Mouse (Mus musculus) spleen, embryonic (tissue): Measurements from ENCODE around the gene Celsr1.

Source experiments
- CTCF ChIA-PET: fragments of 350-600 bp; sonication (Branson Sonifier 250); formaldehyde crosslinking; loops from one replicate; lab custom pipeline; 2022; lab: Charles Lee

Gene Celsr1

DNA sequence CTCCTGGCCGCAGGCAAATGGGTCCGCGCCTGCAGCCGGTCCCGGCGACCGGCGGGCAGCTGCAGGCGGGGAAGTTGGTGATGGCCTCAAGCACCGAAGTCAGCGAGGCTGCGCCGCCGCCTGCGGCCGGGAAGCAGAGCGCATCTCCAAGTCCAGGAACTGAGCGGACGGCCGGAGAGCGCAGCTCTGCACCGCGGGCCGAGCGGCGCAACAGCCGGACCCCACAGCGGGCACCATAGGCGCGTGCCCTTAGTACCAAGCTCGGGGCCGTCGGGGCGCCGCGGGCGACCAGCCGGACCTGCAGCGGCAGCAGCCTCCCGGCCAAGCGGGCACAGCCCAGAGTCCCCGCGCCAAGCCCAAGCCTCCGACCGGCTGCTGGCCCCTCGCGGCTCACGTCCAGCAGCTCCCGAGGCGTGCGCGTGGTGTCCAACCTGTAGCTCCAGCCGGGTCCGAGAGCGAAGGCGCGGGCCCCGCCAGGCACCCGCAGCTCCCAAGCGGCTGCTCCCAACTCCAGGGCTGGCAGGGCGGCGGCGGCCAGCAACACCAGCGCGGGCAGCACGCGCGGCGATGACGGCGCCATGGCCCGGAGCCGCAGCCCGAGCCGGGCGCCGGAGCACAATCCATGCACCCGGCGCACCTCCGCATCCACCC is at the start of gene Celsr1:
TSS of gene Celsr1 (minus strand) at position 587 of the 651 bp plus-strand sequence.
- CTCF ChIA-PET, result interaction anchor here (0.6 kb wide), 2 partner anchors 12 to 299 kb away, joined by 5 to 6 read pairs; no protein-coding TSS in a partner anchor

- CTCF ChIA-PET, result no interaction called here
Measured at GRCm38 (mm10) chr15:86083261-86083741, 49.7 kb upstream of the Celsr1 start.

DNA sequence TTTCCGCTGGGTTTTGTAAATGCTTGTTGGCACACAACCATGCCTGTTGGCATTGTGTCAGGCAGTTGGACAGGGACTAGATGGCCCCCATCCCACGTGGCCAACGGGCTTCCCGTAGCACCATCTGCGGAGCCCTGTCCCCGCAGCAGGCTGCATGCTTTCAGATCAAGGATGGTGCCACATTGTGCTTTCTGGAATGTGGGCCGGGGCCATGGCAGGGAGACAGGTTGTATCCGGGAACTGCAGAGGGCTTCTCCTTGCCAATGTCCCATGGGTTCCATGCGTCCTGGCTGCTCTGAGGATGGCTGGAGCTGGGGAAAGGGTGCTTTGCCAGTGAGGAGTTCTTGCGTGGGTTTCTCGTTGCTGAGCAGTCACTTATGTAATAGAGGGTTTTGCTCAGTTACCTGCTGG is 49.0 kb upstream of the Celsr1 start:
- CTCF ChIA-PET, result interaction anchor here (0.6 kb wide), 1 partner anchor 25 kb away, joined by 4 read pairs; no protein-coding TSS in a partner anchor

DNA sequence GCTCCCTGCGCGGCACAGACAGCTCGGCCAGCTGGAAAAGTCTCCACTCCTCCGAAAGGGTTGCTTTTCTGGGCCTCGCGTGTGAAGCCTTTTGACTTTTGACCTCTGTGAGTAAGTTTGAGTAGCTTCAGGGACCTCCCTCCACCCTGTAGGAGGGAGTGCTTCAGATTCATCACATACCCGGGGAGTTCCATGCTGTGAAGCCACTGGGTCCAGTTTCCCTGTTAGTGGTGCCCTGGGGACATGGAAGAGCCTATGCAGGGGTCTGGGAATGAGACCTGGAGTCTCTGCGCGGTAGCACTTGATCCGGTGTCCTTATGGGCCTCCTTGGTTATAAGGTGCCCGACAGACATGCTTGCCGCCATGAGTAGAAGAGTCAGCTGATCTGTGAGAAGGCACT is 48.1 kb upstream of the Celsr1 start:
- CTCF ChIA-PET, result no interaction called here

DNA sequence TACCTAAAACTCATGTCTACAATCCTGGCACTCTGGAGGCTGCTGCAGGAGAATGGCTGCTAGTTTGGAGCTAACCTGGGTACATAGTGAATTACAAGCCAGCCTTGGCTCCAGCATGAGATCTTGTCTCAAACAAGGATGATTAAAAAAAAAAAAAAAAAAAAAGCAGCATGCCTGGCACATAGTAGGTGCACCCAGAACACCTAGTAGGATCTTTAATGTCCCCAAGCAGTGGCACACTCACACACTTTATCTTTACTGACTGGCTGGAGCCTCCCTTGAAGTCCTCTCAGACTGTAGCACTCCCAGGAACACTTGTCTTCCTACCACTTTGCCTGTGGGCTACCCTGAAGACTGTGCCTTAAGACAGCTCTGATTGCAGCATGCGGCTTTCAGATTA is 46.8 kb upstream of the Celsr1 start:
- CTCF ChIA-PET, result interaction anchor here (0.6 kb wide), 1 partner anchor 167 kb away, joined by 6 read pairs; no protein-coding TSS in a partner anchor

- CTCF ChIA-PET, result no interaction called here
Measured at GRCm38 (mm10) chr15:86079876-86080275, 46.3 kb upstream of the Celsr1 start.

DNA sequence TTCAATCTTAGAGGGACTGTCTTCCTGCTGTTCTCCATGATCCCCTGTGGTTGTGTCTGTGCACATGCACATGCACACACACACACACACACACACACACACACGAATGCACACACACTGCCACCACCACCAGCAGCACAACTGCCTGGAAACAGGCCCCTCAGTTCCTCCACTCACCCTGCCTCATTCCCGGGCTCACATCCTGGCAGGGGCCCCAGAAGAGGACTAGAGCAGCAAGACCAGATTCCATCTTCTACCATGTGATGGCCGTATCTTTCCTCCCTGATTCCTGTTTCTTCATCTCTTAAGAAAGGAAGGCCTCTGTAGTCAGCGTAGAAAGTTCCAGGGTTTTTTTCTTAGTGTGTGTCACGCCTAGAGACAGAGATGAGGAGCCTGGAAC is 45.9 kb upstream of the Celsr1 start:
- CTCF ChIA-PET, result no interaction called here

GRCm38 (mm10) chr15:86078481-86079216 is 45.1 kb upstream of the Celsr1 start:
- CTCF ChIA-PET, result no interaction called here

- CTCF ChIA-PET, result no interaction called here
Measured at GRCm38 (mm10) chr15:86077934-86078333, 44.4 kb upstream of the Celsr1 start.

DNA sequence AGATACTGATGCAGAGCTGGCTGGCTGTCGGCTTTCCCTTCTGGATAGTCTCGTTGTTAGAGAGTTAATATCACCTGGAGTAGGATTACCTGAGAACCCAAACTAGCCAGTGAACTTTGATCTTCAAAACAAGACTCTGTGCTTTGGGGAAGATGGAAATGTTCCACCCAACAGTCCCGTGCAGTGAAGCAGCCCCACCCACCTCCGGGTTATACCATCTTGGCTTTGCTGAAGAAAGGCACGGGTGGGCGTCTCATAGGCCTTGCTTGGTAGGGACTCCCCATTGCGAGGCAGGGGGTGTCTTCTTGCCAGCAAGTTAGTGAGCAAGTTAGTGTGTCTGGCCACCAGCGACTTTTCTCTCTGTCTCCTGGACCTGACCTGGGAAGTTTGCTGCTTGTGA is 42.8 kb upstream of the Celsr1 start:
- CTCF ChIA-PET, result no interaction called here

DNA sequence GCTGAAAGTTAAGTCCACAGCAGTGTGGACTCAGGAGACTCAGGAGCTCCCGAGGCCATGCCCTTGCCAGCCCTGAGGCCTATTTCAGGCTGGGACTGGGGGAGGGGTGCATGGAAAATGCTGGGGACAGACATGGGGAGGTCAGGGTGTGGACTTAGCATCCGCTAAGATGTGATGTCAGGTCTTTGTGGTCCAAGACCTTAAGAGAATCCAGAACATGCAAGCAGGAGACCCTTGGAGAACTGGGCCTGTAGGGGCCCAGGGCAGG is 42.4 kb upstream of the Celsr1 start:
- CTCF ChIA-PET, result no interaction called here

GRCm38 (mm10) chr15:86075305-86076047 is 41.9 kb upstream of the Celsr1 start:
- CTCF ChIA-PET, result no interaction called here

GRCm38 (mm10) chr15:86074171-86074937 is 40.8 kb upstream of the Celsr1 start:
- CTCF ChIA-PET, result no interaction called here

- CTCF ChIA-PET, result no interaction called here
Measured at GRCm38 (mm10) chr15:86071166-86071565, 37.6 kb upstream of the Celsr1 start.

GRCm38 (mm10) chr15:86070368-86070767 is 36.8 kb upstream of the Celsr1 start:
- CTCF ChIA-PET, result interaction anchor here (0.6 to 0.9 kb wide), 3 partner anchors 16 to 22 kb away, joined by 3 to 11 read pairs (median 3); no protein-coding TSS in a partner anchor

- CTCF ChIA-PET, result interaction anchor here (0.9 kb wide), 1 partner anchor 14 kb away, joined by 3 read pairs; no protein-coding TSS in a partner anchor
Measured at GRCm38 (mm10) chr15:86069011-86069791, 35.6 kb upstream of the Celsr1 start.

DNA sequence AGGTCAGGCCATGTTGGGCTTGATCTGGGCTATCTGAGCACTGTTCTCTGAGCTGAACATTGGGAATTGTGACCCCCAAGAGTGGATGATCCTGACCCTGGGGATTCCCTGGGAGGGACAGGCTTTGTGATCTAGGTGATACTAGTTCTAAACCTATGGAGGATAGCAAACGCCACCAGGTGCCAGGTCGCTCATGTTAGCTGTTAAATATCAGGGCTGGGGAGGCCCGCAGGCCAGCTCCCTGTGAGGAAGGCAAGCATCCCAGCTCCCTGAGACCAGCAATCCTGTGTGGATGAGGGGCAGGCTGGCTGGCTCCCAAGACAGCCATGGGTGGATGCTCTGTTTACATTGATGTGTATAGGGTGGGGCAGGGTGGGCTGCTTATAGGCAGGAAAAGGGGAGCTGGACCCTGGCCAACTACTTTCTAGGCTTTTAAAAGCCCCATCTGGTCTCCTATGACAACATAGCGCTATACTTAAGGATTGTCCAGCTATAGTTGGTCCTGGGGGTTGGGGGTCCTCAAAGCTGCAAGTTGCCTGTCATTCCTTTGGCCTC is 34.4 kb upstream of the Celsr1 start:
- CTCF ChIA-PET, result interaction anchor here (0.6 to 0.7 kb wide), 2 partner anchors 32 to 55 kb away, joined by 7 to 12 read pairs; no protein-coding TSS in a partner anchor

- CTCF ChIA-PET, result interaction anchor here (0.7 kb wide), 1 partner anchor 55 kb away, joined by 12 read pairs; no protein-coding TSS in a partner anchor
Measured at GRCm38 (mm10) chr15:86067581-86067910, 34.0 kb upstream of the Celsr1 start.

GRCm38 (mm10) chr15:86066836-86067580 is 33.4 kb upstream of the Celsr1 start:
- CTCF ChIA-PET, result interaction anchor here (0.7 kb wide), 2 partner anchors 28 to 56 kb away, joined by 9 to 12 read pairs; no protein-coding TSS in a partner anchor
